Mouse (Mus musculus): ENCODE measurements at regions not wholly inside any gene's neighbourhood (a gene's known extent, or its start where the extent isn't known, plus 50 kb on each side); places are given as distances from the start of the nearest gene placed in this dataset.

DNA sequence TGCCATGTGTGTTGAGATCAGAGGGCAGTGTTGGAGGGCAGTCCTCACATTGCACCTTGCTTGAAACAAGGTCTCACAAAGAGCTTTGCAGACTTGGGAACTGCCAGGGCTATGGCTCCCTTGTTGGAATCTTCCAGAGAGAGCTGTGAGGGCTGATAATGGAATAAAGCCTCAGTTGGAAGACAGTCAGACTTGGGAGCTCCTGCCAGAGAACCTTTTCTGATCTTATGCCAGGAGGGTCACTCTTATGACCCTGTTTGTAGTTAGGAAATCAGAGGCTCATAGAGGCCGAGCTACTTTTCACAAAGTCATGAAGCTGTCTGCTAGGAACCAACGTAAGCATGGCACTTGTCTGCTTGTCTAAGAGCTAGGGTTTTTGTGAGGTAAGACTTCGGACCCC is 129.4 kb downstream of the Ddx1 start:
- TF ChIP-seq POLR2AphosphoS2 (IDR thresholded peaks at IDR 0.05; ENCODE audit: insufficient read length, low read depth) (no peak), E2F4 (IDR thresholded peaks at IDR 0.05; ENCODE audit: insufficient read depth) (no peak), MAX (IDR thresholded peaks at IDR 0.05; ENCODE audit: low read depth) (no peak), USF1 (IDR thresholded peaks at IDR 0.05; ENCODE audit: low read depth) (no peak), POLR2A (IDR thresholded peaks at IDR 0.05; ENCODE audit: insufficient read length, low read depth) (no peak), CEBPB (IDR thresholded peaks at IDR 0.05; ENCODE audit: insufficient read depth, poor library complexity, severe bottlenecking) (no peak), MYOD1 (IDR thresholded peaks at IDR 0.05; ENCODE audit: control insufficient read depth in 1 of 3, insufficient read length in 2 of 3, low read depth in 2 of 3) (no peak), SRF (IDR thresholded peaks at IDR 0.05; ENCODE audit: control insufficient read depth, insufficient read length, low read depth) (no peak), TCF12 (IDR thresholded peaks at IDR 0.05; ENCODE audit: insufficient read depth, poor library complexity, severe bottlenecking) (no peak)
